Mouse (Mus musculus): ENCODE measurements around the gene Rhno1. TPM values are rescaled to one million over a fixed set of nuclear protein-coding genes. Genes with fewer than 3 reads are reported as not detected.
A peak's percentile ranks its signal among the peaks of the same experiment; 100 is the strongest.

Gene Rhno1
- polyA plus RNA-seq (2012; rRNA removed), result 8.4 and 10.6 TPM in 2 replicates

DNA sequence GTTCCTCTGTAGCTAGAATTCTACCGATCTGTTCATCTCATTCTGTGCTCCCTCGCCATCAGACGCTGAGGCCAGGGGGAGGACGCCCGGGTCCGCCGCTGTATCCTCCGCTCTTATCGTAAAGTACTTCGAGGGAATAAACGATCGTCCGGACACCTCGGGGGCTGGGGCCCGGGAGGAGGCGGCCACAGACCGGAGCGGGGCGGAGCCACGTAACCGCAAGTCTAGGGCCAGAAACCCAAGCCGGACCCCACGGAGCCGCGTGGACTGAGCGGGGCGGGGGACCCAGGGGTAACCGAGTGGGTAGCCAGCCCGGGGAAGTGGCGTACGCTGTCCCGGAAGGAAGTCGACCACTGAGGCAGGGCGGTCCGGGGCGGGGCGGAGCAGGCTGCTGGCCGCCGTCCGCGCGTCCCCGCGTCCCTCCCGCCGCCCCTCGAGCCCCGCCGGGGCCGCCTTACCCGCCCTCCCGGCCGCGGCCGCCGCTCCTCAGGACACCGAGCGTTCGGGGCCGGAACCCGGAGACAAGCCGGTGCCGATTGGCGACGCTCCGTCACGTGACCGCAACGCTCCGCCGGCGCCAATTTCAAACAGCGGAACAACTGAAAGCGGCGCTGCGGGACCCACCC lies at the start of gene Rhno1, which contains the start of gene Foxm1:
Gene Rhno1 (minus strand): TSS at position 531 of the 626 bp plus-strand sequence.
Gene Foxm1 (plus strand): TSS at position 587 of the 626 bp plus-strand sequence.
- Histone ChIP-seq H3K4me1 (ENCODE audit: control insufficient read depth, insufficient read depth, low read length) (no peaks in the 10 kb centered on the region; the same call in 1 of the 2 replicates), H3K27ac (ENCODE audit: insufficient read depth, low read depth, low read length) (peak within 1 kb of the TSS; percentile 41), H3K27me3 (replicated peaks; ENCODE audit: control insufficient read depth, insufficient read depth, low read length) (no peaks in the 10 kb centered on the region), H3K36me3 (ENCODE audit: control insufficient read depth, insufficient read depth, low read length) (no peaks in the 10 kb centered on the region), H3K4me3 (ENCODE audit: insufficient read depth, low read depth, low read length) (peak within 1 kb of the TSS; percentile 72)
- under 1% methylated on average over 75 of the region's 76 CpGs for WGBS
- TF ChIP-seq POLR2A (IDR thresholded peaks at IDR 0.05; ENCODE audit: low read depth, low read length), result no peak
- TF ChIP-seq CTCF (conservative IDR thresholded peaks at IDR 0.05; ENCODE audit: insufficient read depth, insufficient read length, low read depth, low read length), result no peak
- peak; percentile 90 for DNase-seq

DNA sequence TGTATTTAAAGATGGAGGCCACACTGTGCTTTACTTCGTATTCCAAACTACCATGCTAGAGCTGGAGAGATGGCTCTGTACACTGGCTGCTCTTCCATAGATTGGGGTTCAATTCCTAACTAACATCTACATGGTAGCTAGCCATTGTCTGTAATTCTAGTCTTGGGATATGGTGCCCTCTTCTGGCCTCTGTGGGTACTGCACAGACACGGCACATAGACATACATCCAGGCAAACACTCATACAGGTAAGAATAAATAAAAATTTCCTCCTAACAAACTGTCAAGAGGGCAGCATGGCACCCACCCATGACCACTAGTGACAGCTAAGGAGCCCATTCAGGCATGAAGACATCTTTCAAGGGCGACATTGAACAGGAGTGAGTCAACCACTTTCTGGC lies 48.4 kb upstream of the Rhno1 start:
- DNase-seq, result peak; percentile 80
- Histone ChIP-seq H3K27ac (ENCODE audit: insufficient read depth, low read depth, low read length) (no peak overlapping the region), H3K36me3 (ENCODE audit: control insufficient read depth, insufficient read depth, low read length) (no peaks in the 10 kb centered on the region; the same call in none of the 2 replicates)

DNA sequence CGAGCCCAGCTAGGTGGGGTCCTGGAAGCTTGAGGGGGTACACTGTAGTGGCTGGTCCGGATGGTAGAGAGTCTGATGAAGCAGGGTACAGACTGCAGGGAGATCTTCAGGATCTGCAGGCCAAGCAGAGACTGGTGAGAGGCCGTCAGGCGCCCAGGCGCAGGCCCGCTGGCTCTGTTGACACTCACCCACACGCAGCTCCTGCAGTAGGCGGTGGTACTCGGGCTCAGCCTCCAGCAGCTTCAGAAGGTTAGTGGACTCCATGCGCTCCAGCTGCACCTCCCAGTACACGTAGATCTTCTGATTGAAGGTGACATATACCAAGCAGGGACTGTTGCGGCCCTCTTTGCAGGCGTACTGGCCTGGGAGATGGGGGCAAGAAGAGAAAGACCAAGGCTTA lies 47.6 kb upstream of the Rhno1 start:
- Histone ChIP-seq H3K36me3 (ENCODE audit: control insufficient read depth, insufficient read depth, low read length) (no peaks in the 10 kb centered on the region; the same call in none of the 2 replicates), H3K27ac (ENCODE audit: insufficient read depth, low read depth, low read length) (no peak overlapping the region), H3K4me3 (ENCODE audit: insufficient read depth, low read depth, low read length) (no peak overlapping the region), H3K4me1 (ENCODE audit: control insufficient read depth, insufficient read depth, low read length) (no peaks in the 10 kb centered on the region), H3K27me3 (replicated peaks; ENCODE audit: control insufficient read depth, insufficient read depth, low read length) (no peaks in the 10 kb centered on the region)
- TF ChIP-seq POLR2A (IDR thresholded peaks at IDR 0.05; ENCODE audit: low read depth, low read length), result no peak
- DNase-seq, result no peak
- 96% methylated on average over 13 of the region's 13 CpGs for WGBS

More for the DNA sequence above, 48.4 kb upstream of the Rhno1 start:
- H3K27me3 ChIP-seq (replicated peaks; ENCODE audit: control insufficient read depth, insufficient read depth, low read length), result no peaks in the 10 kb centered on the region
- WGBS, result 11% methylated on average over 3 of the region's 3 CpGs
- TF ChIP-seq CTCF (conservative IDR thresholded peaks at IDR 0.05; ENCODE audit: insufficient read depth, insufficient read length, low read depth, low read length), result peak; percentile 85
- no peak for TF ChIP-seq POLR2A (IDR thresholded peaks at IDR 0.05; ENCODE audit: low read depth, low read length)
- no peak overlapping the region for H3K4me3 ChIP-seq (ENCODE audit: insufficient read depth, low read depth, low read length)
- H3K4me1 ChIP-seq (ENCODE audit: control insufficient read depth, insufficient read depth, low read length), result no peaks in the 10 kb centered on the region

DNA sequence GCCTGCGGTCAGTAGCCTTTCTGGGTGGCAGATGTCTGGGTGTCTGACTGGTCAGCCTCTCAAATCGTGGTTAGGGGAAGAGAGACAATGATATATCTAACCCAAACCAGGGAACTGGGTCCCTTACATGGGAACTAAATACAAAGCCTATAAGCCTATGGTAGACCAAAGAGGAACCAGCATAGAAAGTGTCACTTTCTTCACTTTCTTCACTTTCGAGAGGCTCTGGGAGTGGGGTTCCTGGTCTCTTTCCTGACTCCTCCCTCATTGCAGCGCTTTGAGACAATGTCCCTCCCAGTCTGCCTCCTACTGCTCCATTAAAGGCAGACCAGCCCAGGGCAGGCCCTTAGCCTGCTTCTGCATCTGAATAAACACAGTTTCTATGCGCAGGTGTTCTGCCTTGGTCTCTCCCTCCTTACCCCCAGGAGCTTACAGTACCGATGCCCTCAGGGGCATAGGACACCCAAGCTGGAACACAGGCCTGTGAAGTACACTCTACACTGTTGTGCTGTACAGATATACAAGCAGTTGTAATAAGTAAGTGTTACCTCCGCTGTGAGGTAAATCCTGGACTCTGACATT lies 45.9 kb upstream of the Rhno1 start:
- peak; percentile 50 for DNase-seq
- H3K27me3 ChIP-seq (replicated peaks; ENCODE audit: control insufficient read depth, insufficient read depth, low read length), result no peaks in the 10 kb centered on the region
- no peaks in the 10 kb centered on the region for H3K4me1 ChIP-seq (ENCODE audit: control insufficient read depth, insufficient read depth, low read length)
- H3K4me3 ChIP-seq (ENCODE audit: insufficient read depth, low read depth, low read length), result no peak overlapping the region
- H3K36me3 ChIP-seq (ENCODE audit: control insufficient read depth, insufficient read depth, low read length), result no peaks in the 10 kb centered on the region; the same call in none of the 2 replicates
- H3K27ac ChIP-seq (ENCODE audit: insufficient read depth, low read depth, low read length), result no peak overlapping the region
- 64% methylated on average over 7 of the region's 7 CpGs for WGBS
- no peak for TF ChIP-seq CTCF (conservative IDR thresholded peaks at IDR 0.05; ENCODE audit: insufficient read depth, insufficient read length, low read depth, low read length)
- TF ChIP-seq POLR2A (IDR thresholded peaks at IDR 0.05; ENCODE audit: low read depth, low read length), result no peak

DNA sequence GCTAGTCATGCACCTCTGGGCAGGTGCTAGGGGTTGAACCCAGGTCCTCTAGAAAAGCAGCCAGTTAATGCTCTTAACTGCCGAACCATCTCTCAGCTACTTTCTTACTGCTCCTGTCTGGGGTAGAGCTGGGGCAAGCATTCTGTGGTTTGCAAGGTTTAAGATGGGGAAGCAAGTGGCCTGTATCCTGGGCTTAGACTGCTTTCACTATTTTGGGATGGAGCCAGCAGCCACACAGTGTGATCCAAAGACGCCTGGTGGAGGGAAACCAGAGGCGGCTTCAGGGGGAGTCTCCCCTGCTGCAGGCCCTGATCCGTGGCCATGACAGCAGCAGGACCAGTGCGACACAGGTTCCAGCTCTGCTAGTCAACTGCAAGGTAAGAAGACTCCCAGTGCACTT lies 42.0 kb upstream of the Rhno1 start:
- Histone ChIP-seq H3K27me3 (replicated peaks; ENCODE audit: control insufficient read depth, insufficient read depth, low read length) (no peaks in the 10 kb centered on the region), H3K4me3 (ENCODE audit: insufficient read depth, low read depth, low read length) (no peak overlapping the region), H3K36me3 (ENCODE audit: control insufficient read depth, insufficient read depth, low read length) (no peaks in the 10 kb centered on the region; the same call in 1 of the 2 replicates), H3K27ac (ENCODE audit: insufficient read depth, low read depth, low read length) (no peak overlapping the region), H3K4me1 (ENCODE audit: control insufficient read depth, insufficient read depth, low read length) (peaks cover 3% of the 10 kb centered on the region; the same call in 1 of the 2 replicates)
- no peak for DNase-seq
- TF ChIP-seq POLR2A (IDR thresholded peaks at IDR 0.05; ENCODE audit: low read depth, low read length), result no peak
- TF ChIP-seq CTCF (conservative IDR thresholded peaks at IDR 0.05; ENCODE audit: insufficient read depth, insufficient read length, low read depth, low read length), result no peak
- 49% methylated on average over 5 of the region's 5 CpGs for WGBS

DNA sequence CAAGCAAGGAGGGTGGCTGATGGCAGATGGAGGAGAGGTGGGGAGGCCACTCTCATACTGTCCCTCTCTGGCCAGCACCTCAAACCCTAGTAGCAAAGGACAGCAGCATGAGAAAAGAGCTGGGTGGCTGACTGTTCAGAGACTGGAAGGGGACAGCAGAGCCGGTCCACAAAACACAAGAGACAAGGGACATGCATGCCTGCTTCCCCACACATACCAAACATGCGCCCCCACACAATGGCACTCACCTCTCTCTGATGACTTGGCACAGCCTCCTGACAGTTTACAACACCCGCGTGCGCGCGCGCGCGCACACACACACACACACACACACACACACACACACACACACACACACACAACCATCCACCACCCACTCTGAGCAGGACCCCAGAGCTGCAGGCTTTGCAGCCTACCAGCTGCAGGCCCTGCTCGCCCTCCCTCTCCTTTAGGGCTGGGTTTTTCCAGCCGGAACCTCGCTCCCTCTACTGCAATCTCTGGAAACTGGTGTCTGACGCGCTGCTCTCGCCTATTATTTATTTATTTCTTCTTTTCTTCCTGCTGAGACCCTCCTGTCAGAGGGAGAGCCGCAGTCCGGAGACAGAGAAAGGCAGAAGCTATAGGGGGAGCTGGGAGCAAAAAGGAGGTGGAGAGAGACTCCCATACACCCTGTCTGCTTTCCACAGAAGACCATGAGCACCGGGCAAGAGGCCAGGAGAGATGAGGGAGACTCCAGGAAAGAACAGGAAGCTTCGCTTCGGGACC lies 36.9 kb upstream of the Rhno1 start:
- H3K27me3 ChIP-seq (replicated peaks; ENCODE audit: control insufficient read depth, insufficient read depth, low read length), result no peaks in the 10 kb centered on the region
- DNase-seq, result peak; percentile 27
- no peak for TF ChIP-seq POLR2A (IDR thresholded peaks at IDR 0.05; ENCODE audit: low read depth, low read length)
- no peak for TF ChIP-seq CTCF (conservative IDR thresholded peaks at IDR 0.05; ENCODE audit: insufficient read depth, insufficient read length, low read depth, low read length)
- H3K4me1 ChIP-seq (ENCODE audit: control insufficient read depth, insufficient read depth, low read length), result peaks cover 3% of the 10 kb centered on the region; the same call in 1 of the 2 replicates
- H3K36me3 ChIP-seq (ENCODE audit: control insufficient read depth, insufficient read depth, low read length), result no peaks in the 10 kb centered on the region
- 28% methylated on average over 21 of the region's 21 CpGs for WGBS
- peak overlapping the region; percentile 19; the same call in 1 of the 2 replicates for H3K27ac ChIP-seq (ENCODE audit: insufficient read depth, low read depth, low read length)
- peak overlapping the region; percentile 29; the same call in 1 of the 2 replicates for H3K4me3 ChIP-seq (ENCODE audit: insufficient read depth, low read depth, low read length)
